Mouse (Mus musculus): Measurements from ENCODE around the gene Cacng3. TPM values are rescaled to one million over a fixed set of nuclear protein-coding genes. Genes with fewer than 3 reads are reported as not detected.
A peak's percentile ranks its signal among the peaks of the same experiment; 100 is the strongest.

Cacng3 gene
- polyA plus RNA-seq, 1 experiment from 2014 or later: not detected

- ATAC-seq (ENCODE audit: insufficient number of reproducible peaks, low FRiP score, low TSS enrichment, low read depth): no peak
- Histone ChIP-seq H3K9me3 (ENCODE audit: control insufficient read depth, low read length) (no peaks in the 10 kb centered on the region), H3K4me3 (ENCODE audit: low read depth, low read length) (no peak overlapping the region), H3K27me3 (ENCODE audit: control insufficient read depth, insufficient read depth, low read length) (no peaks in the 10 kb centered on the region), H3K27ac (replicated peaks; ENCODE audit: low read depth, low read length) (no peak overlapping the region), H3K36me3 (ENCODE audit: control insufficient read depth, insufficient read depth, low read length) (no peaks in the 10 kb centered on the region), H3K4me2 (ENCODE audit: low read depth, severe bottlenecking) (no peak overlapping the region), H3K9ac (ENCODE audit: low read length) (no peak overlapping the region), H3K4me1 (ENCODE audit: control insufficient read depth, insufficient read depth, low read length) (no peaks in the 10 kb centered on the region)
- no peak for DNase-seq (ENCODE audit: low spot score)
- WGBS: 83% methylated on average over 10 of the region's 10 CpGs
Observed at GRCm38 (mm10) chr7:122649306-122649705, 21.0 kb upstream of the Cacng3 start.

GRCm38 (mm10) chr7:122652523-122652922 is 17.8 kb upstream of the Cacng3 start:
- no peak overlapping the region for H3K9ac ChIP-seq (ENCODE audit: low read length)
- WGBS: 85% methylated on average over 3 of the region's 3 CpGs
- no peak overlapping the region for H3K4me2 ChIP-seq (ENCODE audit: low read depth, severe bottlenecking)
- H3K4me1 ChIP-seq (ENCODE audit: control insufficient read depth, insufficient read depth, low read length): no peaks in the 10 kb centered on the region
- ATAC-seq (ENCODE audit: insufficient number of reproducible peaks, low FRiP score, low TSS enrichment, low read depth) (no peak), DNase-seq (ENCODE audit: low spot score) (no peak)
- H3K4me3 ChIP-seq (ENCODE audit: low read depth, low read length): no peak overlapping the region
- no peaks in the 10 kb centered on the region for H3K36me3 ChIP-seq (ENCODE audit: control insufficient read depth, insufficient read depth, low read length)
- no peaks in the 10 kb centered on the region for H3K9me3 ChIP-seq (ENCODE audit: control insufficient read depth, low read length)
- no peaks in the 10 kb centered on the region for H3K27me3 ChIP-seq (ENCODE audit: control insufficient read depth, insufficient read depth, low read length)
- H3K27ac ChIP-seq (replicated peaks; ENCODE audit: low read depth, low read length): no peak overlapping the region

GRCm38 (mm10) chr7:122656671-122657070 is 13.6 kb upstream of the Cacng3 start:
- no peaks in the 10 kb centered on the region for H3K27me3 ChIP-seq (ENCODE audit: control insufficient read depth, insufficient read depth, low read length)
- no peaks in the 10 kb centered on the region for H3K4me1 ChIP-seq (ENCODE audit: control insufficient read depth, insufficient read depth, low read length)
- H3K36me3 ChIP-seq (ENCODE audit: control insufficient read depth, insufficient read depth, low read length): no peaks in the 10 kb centered on the region
- WGBS: 93% methylated on average over 3 of the region's 3 CpGs
- H3K9ac ChIP-seq (ENCODE audit: low read length): no peak overlapping the region
- H3K9me3 ChIP-seq (ENCODE audit: control insufficient read depth, low read length): no peaks in the 10 kb centered on the region
- H3K4me2 ChIP-seq (ENCODE audit: low read depth, severe bottlenecking): no peak overlapping the region
- DNase-seq (ENCODE audit: low spot score) (no peak), ATAC-seq (ENCODE audit: insufficient number of reproducible peaks, low FRiP score, low TSS enrichment, low read depth) (no peak)
- no peak overlapping the region for H3K27ac ChIP-seq (replicated peaks; ENCODE audit: low read depth, low read length)
- H3K4me3 ChIP-seq (ENCODE audit: low read depth, low read length): no peak overlapping the region

- Histone ChIP-seq H3K36me3 (ENCODE audit: control insufficient read depth, insufficient read depth, low read length) (no peaks in the 10 kb centered on the region), H3K27ac (replicated peaks; ENCODE audit: low read depth, low read length) (no peak overlapping the region), H3K4me3 (ENCODE audit: low read depth, low read length) (no peak overlapping the region), H3K9ac (ENCODE audit: low read length) (no peak overlapping the region), H3K4me1 (ENCODE audit: control insufficient read depth, insufficient read depth, low read length) (no peaks in the 10 kb centered on the region), H3K4me2 (ENCODE audit: low read depth, severe bottlenecking) (no peak overlapping the region), H3K27me3 (ENCODE audit: control insufficient read depth, insufficient read depth, low read length) (no peaks in the 10 kb centered on the region), H3K9me3 (ENCODE audit: control insufficient read depth, low read length) (no peaks in the 10 kb centered on the region)
- 91% methylated on average over 5 of the region's 5 CpGs for WGBS
- no peak for DNase-seq (ENCODE audit: low spot score)
- ATAC-seq (ENCODE audit: insufficient number of reproducible peaks, low FRiP score, low TSS enrichment, low read depth): no peak
Observed at GRCm38 (mm10) chr7:122657423-122658126, 12.7 kb upstream of the Cacng3 start.

- H3K27me3 ChIP-seq (ENCODE audit: control insufficient read depth, insufficient read depth, low read length): no peaks in the 10 kb centered on the region
- ATAC-seq (ENCODE audit: insufficient number of reproducible peaks, low FRiP score, low TSS enrichment, low read depth): no peak
- H3K4me3 ChIP-seq (ENCODE audit: low read depth, low read length): no peak overlapping the region
- no peak for DNase-seq (ENCODE audit: low spot score)
- no peak overlapping the region for H3K9ac ChIP-seq (ENCODE audit: low read length)
- H3K4me2 ChIP-seq (ENCODE audit: low read depth, severe bottlenecking): no peak overlapping the region
- H3K4me1 ChIP-seq (ENCODE audit: control insufficient read depth, insufficient read depth, low read length): no peaks in the 10 kb centered on the region
- H3K9me3 ChIP-seq (ENCODE audit: control insufficient read depth, low read length): no peaks in the 10 kb centered on the region
- 82% methylated on average over 7 of the region's 7 CpGs for WGBS
- no peak overlapping the region for H3K27ac ChIP-seq (replicated peaks; ENCODE audit: low read depth, low read length)
- H3K36me3 ChIP-seq (ENCODE audit: control insufficient read depth, insufficient read depth, low read length): no peaks in the 10 kb centered on the region
Observed at GRCm38 (mm10) chr7:122665311-122666049, 4.8 kb upstream of the Cacng3 start.

- Histone ChIP-seq H3K4me2 (ENCODE audit: low read depth, severe bottlenecking) (no peak overlapping the region), H3K4me3 (ENCODE audit: low read depth, low read length) (no peak overlapping the region), H3K36me3 (ENCODE audit: control insufficient read depth, insufficient read depth, low read length) (no peaks in the 10 kb centered on the region), H3K9me3 (ENCODE audit: control insufficient read depth, low read length) (no peaks in the 10 kb centered on the region), H3K9ac (ENCODE audit: low read length) (no peak overlapping the region), H3K27me3 (ENCODE audit: control insufficient read depth, insufficient read depth, low read length) (no peaks in the 10 kb centered on the region), H3K27ac (replicated peaks; ENCODE audit: low read depth, low read length) (no peak overlapping the region), H3K4me1 (ENCODE audit: control insufficient read depth, insufficient read depth, low read length) (no peaks in the 10 kb centered on the region)
- 29% methylated on average over 5 of the region's 5 CpGs for WGBS
- DNase-seq (ENCODE audit: low spot score) (peak; percentile 23), ATAC-seq (ENCODE audit: insufficient number of reproducible peaks, low FRiP score, low TSS enrichment, low read depth) (no peak)
Observed at GRCm38 (mm10) chr7:122667903-122668302, 2.4 kb upstream of the Cacng3 start.

GRCm38 (mm10) chr7:122670873-122671641 is 765 bp downstream of the Cacng3 start:
- no peaks in the 10 kb centered on the region for H3K36me3 ChIP-seq (ENCODE audit: control insufficient read depth, insufficient read depth, low read length)
- DNase-seq (ENCODE audit: low spot score) (peak; percentile 99), ATAC-seq (ENCODE audit: insufficient number of reproducible peaks, low FRiP score, low TSS enrichment, low read depth) (peak; percentile 95)
- H3K4me2 ChIP-seq (ENCODE audit: low read depth, severe bottlenecking): no peak overlapping the region
- H3K9me3 ChIP-seq (ENCODE audit: control insufficient read depth, low read length): no peaks in the 10 kb centered on the region
- H3K4me3 ChIP-seq (ENCODE audit: low read depth, low read length): no peak overlapping the region
- no peaks in the 10 kb centered on the region for H3K4me1 ChIP-seq (ENCODE audit: control insufficient read depth, insufficient read depth, low read length)
- WGBS: 11% methylated on average over 45 of the region's 45 CpGs
- no peaks in the 10 kb centered on the region for H3K27me3 ChIP-seq (ENCODE audit: control insufficient read depth, insufficient read depth, low read length)
- no peak overlapping the region for H3K9ac ChIP-seq (ENCODE audit: low read length)
- H3K27ac ChIP-seq (replicated peaks; ENCODE audit: low read depth, low read length): no peak overlapping the region

- no peaks in the 10 kb centered on the region for H3K4me1 ChIP-seq (ENCODE audit: control insufficient read depth, insufficient read depth, low read length)
- no peak for DNase-seq (ENCODE audit: low spot score)
- no peak overlapping the region for H3K4me2 ChIP-seq (ENCODE audit: low read depth, severe bottlenecking)
- ATAC-seq (ENCODE audit: insufficient number of reproducible peaks, low FRiP score, low TSS enrichment, low read depth): no peak
- 61% methylated on average over 5 of the region's 5 CpGs for WGBS
- no peaks in the 10 kb centered on the region for H3K9me3 ChIP-seq (ENCODE audit: control insufficient read depth, low read length)
- H3K36me3 ChIP-seq (ENCODE audit: control insufficient read depth, insufficient read depth, low read length): no peaks in the 10 kb centered on the region
- no peak overlapping the region for H3K27ac ChIP-seq (replicated peaks; ENCODE audit: low read depth, low read length)
- H3K27me3 ChIP-seq (ENCODE audit: control insufficient read depth, insufficient read depth, low read length): no peaks in the 10 kb centered on the region
- no peak overlapping the region for H3K9ac ChIP-seq (ENCODE audit: low read length)
- no peak overlapping the region for H3K4me3 ChIP-seq (ENCODE audit: low read depth, low read length)
Observed at GRCm38 (mm10) chr7:122672981-122673380, 2.7 kb downstream of the Cacng3 start.
